Mouse (Mus musculus): ENCODE results near the gene Macrod2. TPM values are rescaled to one million over a fixed set of nuclear protein-coding genes. Genes with fewer than 3 reads are reported as not detected.

The Macrod2 gene
- total RNA-seq (2014; rRNA removed) (49.7 and 71.9 TPM in 2 replicates), polyA plus RNA-seq (2015; fragmentation: Nextera tagmentation; extraction: Ambion mirVana) (80.7 and 99.9 TPM in 2 replicates)

DNA sequence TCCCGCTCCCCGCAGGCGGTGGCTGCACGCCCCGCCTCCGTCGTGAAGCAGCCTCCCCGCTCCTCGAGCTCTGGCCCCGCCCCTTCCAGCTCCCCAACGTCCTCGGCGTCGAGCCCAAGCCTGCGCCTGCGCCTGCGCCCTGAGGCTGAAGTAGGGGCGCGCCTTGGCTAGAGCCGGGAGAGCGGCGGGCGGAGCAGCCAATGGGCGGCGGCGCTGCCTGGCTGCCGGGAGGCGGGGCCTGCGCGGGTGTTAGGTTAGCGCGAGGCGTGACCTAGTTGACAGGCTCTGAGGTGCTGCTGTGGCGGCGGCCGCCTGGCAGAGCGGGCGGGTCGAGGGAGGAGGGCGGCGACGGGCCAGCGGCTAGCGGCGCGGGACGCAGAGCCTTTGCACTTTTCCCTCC is at the start of gene Macrod2:
Gene Macrod2, plus strand, starts transcription at position 131 of the 400 bp plus-strand sequence.
- peak; percentile 99 for ATAC-seq
- H3K27me3 ChIP-seq (ENCODE audit: insufficient read depth, low read length) = no peaks in the 10 kb centered on the region
- H3K4me1 ChIP-seq (ENCODE audit: insufficient read depth) = no peaks in the 10 kb centered on the region
- peak within 1 kb of the TSS; percentile 66; the same call in 1 of the 2 replicates for H3K27ac ChIP-seq (ENCODE audit: low read depth, low read length)
- WGBS = 3% methylated on average over 47 of the region's 47 CpGs
- DNase-seq = peak; percentile 99
- 0 out of 2 replicates have a peak, but pooled peaks have one; percentile 26 for TF ChIP-seq CTCF (IDR thresholded peaks at IDR 0.05; ENCODE audit: low read depth)
- H3K9ac ChIP-seq = peak within 1 kb of the TSS; percentile 71
- peak within 1 kb of the TSS; percentile 85 for H3K4me3 ChIP-seq (ENCODE audit: low read depth, low read length)
- H3K36me3 ChIP-seq (ENCODE audit: insufficient read depth) = no peaks in the 10 kb centered on the region
- no peaks in the 10 kb centered on the region for H3K9me3 ChIP-seq (ENCODE audit: low read length)
- H3K4me2 ChIP-seq (ENCODE audit: low read depth) = peak within 1 kb of the TSS; percentile 89

DNA sequence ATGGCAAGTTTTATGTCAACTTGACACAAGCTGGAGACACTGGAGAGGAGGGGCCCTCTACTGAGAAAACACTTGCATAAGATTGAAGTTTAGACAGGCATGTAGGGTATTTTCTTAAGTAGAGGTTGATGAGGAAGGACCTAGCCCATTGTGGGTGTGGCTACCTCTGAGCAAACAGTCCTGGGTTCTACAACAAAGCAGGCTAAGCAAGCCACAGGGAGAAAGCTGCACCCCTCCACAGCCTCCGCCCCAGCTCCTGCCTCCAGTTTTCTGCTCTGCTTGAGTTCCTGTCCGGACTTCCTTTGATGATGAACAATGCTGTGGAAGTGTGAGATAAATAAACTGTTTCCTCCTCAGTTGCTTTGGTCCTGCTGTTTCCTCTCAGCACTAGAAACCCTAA is 35.2 kb upstream of the Macrod2 start:
- WGBS = 68% methylated on average over 2 of the region's 2 CpGs
- Histone ChIP-seq H3K36me3 (ENCODE audit: insufficient read depth) (no peaks in the 10 kb centered on the region), H3K9me3 (ENCODE audit: low read length) (no peaks in the 10 kb centered on the region), H3K4me2 (ENCODE audit: low read depth) (no peak overlapping the region), H3K4me1 (ENCODE audit: insufficient read depth) (no peaks in the 10 kb centered on the region), H3K27me3 (ENCODE audit: insufficient read depth, low read length) (no peaks in the 10 kb centered on the region), H3K9ac (no peak overlapping the region), H3K27ac (ENCODE audit: low read depth, low read length) (no peak overlapping the region), H3K4me3 (ENCODE audit: low read depth, low read length) (no peak overlapping the region)
- no peak for DNase-seq
- ATAC-seq = no peak
- no peak for TF ChIP-seq CTCF (IDR thresholded peaks at IDR 0.05; ENCODE audit: low read depth)

DNA sequence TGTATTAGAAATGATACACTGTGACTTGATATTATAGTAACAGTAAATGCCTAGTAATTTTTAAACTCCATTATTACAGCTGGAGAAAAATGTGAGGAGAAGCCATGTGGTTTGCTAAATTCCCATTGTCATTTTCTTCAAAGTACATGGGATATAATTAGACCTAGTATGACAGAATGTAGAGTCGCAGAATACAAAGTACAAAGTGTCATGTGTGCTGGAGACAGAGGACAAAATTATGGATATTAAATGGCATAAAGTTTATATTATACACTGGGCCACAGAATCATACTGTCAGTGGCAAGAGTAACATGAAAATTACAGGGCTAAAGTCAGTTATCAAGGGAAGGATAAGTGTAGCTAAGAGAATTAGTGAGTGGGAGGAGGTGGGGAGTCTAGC is 30.3 kb upstream of the Macrod2 start:
- Histone ChIP-seq H3K4me1 (ENCODE audit: insufficient read depth) (no peaks in the 10 kb centered on the region), H3K27me3 (ENCODE audit: insufficient read depth, low read length) (no peaks in the 10 kb centered on the region), H3K4me3 (ENCODE audit: low read depth, low read length) (no peak overlapping the region), H3K4me2 (ENCODE audit: low read depth) (no peak overlapping the region), H3K36me3 (ENCODE audit: insufficient read depth) (no peaks in the 10 kb centered on the region), H3K27ac (ENCODE audit: low read depth, low read length) (no peak overlapping the region), H3K9me3 (ENCODE audit: low read length) (no peaks in the 10 kb centered on the region), H3K9ac (no peak overlapping the region)
- WGBS = 65% methylated on average over 1 of the region's 1 CpGs
- no peak for TF ChIP-seq CTCF (IDR thresholded peaks at IDR 0.05; ENCODE audit: low read depth)
- ATAC-seq = peak; percentile 84
- peak; percentile 1 for DNase-seq

DNA sequence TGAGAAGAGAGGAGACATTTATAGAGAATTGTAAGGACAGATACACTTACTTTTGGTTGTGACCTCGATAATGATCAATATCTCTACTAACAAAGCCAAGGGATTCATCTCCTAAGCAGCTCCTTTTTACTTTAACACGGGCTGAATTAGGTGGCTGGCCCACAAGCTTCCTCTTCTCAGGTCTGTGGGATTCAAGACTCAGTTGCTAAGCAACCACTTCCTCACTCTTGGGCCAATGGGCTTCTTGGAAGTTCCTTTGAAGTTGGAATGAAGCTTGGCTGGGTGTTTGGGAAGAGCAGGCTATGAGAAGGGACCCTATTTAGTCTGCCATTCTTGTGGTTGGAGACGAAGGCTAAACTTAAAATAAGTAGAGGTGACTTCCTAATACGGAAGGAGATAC is 5.6 kb upstream of the Macrod2 start, which contains the start of gene Sel1l2:
Gene Sel1l2, minus strand, starts transcription at position 182 of the 400 bp plus-strand sequence.
- 34% methylated on average over 4 of the region's 4 CpGs for WGBS
- DNase-seq = no peak
- Histone ChIP-seq H3K9me3 (ENCODE audit: low read length) (no peaks in the 10 kb centered on the region), H3K27me3 (ENCODE audit: insufficient read depth, low read length) (no peaks in the 10 kb centered on the region), H3K4me1 (ENCODE audit: insufficient read depth) (no peaks in the 10 kb centered on the region), H3K36me3 (ENCODE audit: insufficient read depth) (no peaks in the 10 kb centered on the region), H3K4me3 (ENCODE audit: low read depth, low read length) (no peak within 1 kb of the TSS), H3K4me2 (ENCODE audit: low read depth) (no peak within 1 kb of the TSS), H3K9ac (no peak within 1 kb of the TSS), H3K27ac (ENCODE audit: low read depth, low read length) (no peak within 1 kb of the TSS)
- no peak for ATAC-seq
- TF ChIP-seq CTCF (IDR thresholded peaks at IDR 0.05; ENCODE audit: low read depth) = no peak

DNA sequence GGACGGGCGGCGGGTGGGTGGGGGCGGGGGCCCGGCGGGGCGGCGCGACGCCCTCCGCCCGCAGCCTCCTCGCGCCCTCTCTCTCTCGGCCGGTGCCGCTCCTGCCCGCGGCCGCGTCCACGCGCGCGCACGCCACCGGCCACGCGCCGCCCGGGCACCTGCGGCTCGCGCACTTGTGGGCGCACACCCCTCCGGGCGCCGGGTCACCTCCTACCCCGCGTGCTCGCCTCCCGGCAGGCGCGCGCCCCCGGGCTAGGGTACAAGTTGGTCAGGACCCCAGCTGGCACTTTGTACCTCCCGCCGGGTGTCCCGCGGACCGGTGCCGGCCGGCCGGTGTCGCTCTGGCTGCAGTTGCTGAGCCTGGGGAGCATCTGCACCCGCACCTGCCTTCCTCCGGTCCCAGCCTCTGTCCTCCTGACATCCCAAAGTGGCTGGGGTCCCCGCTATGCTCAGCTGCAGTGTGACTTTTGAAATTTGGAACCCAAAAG is 679 bp downstream of the Macrod2 start:
- H3K4me2 ChIP-seq (ENCODE audit: low read depth) = peak overlapping the region; percentile 89
- DNase-seq = peak; percentile 50
- no peak for TF ChIP-seq CTCF (IDR thresholded peaks at IDR 0.05; ENCODE audit: low read depth)
- no peaks in the 10 kb centered on the region for H3K36me3 ChIP-seq (ENCODE audit: insufficient read depth)
- H3K27ac ChIP-seq (ENCODE audit: low read depth, low read length) = peak overlapping the region; percentile 66; the same call in 1 of the 2 replicates
- no peaks in the 10 kb centered on the region for H3K27me3 ChIP-seq (ENCODE audit: insufficient read depth, low read length)
- ATAC-seq = peak; percentile 69
- peak overlapping the region; percentile 85 for H3K4me3 ChIP-seq (ENCODE audit: low read depth, low read length)
- under 1% methylated on average over 47 of the region's 58 CpGs for WGBS
- no peaks in the 10 kb centered on the region for H3K4me1 ChIP-seq (ENCODE audit: insufficient read depth)
- H3K9me3 ChIP-seq (ENCODE audit: low read length) = no peaks in the 10 kb centered on the region
- peak overlapping the region; percentile 71 for H3K9ac ChIP-seq

DNA sequence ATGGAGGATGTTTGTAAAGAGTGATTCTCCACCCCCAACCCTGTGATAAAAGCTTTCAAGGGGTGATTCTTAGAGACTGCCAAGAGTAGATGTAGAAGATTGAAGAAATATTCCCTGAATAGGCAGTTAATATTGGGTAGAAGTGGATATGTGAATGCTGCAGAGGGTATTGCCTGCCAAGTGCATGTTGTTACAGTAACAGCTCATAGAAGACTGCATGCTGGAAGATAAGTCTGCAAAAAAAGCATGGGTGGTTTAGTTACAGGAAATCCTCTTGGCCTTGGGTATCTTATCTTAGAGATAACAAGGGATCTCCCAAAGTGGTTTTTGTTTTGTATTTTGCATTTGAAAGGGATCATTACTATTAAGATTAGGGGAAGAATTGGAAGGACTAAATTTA is 30.7 kb downstream of the Macrod2 start:
- H3K27me3 ChIP-seq (ENCODE audit: insufficient read depth, low read length) = no peaks in the 10 kb centered on the region
- H3K27ac ChIP-seq (ENCODE audit: low read depth, low read length) = no peak overlapping the region
- no peak for TF ChIP-seq CTCF (IDR thresholded peaks at IDR 0.05; ENCODE audit: low read depth)
- DNase-seq (no peak), ATAC-seq (no peak)
- no peaks in the 10 kb centered on the region for H3K4me1 ChIP-seq (ENCODE audit: insufficient read depth)
- H3K4me3 ChIP-seq (ENCODE audit: low read depth, low read length) = no peak overlapping the region
- H3K36me3 ChIP-seq (ENCODE audit: insufficient read depth) = no peaks in the 10 kb centered on the region; the same call in 1 of the 2 replicates
- no peak overlapping the region for H3K4me2 ChIP-seq (ENCODE audit: low read depth)
- H3K9ac ChIP-seq = no peak overlapping the region
- no peaks in the 10 kb centered on the region for H3K9me3 ChIP-seq (ENCODE audit: low read length)

DNA sequence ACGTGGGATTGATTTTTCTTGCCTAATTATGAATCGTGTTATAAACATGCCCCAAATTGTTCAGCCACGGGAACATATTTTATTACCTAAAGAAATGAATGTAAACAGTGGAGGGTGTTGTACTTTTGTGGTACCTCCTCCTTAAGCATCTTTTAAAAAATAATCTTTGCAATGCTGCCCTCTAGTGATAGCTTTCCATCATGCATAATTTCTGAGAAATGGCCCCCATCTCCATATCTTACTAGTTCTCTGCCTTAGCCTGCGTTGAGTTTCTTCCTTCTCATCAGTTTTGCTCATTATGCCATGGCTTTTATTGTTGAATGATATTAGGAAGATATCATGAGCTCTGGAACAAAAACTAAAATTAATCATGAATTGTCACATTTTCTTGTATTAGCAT is 32.2 kb downstream of the Macrod2 start:
- Histone ChIP-seq H3K9ac (no peak overlapping the region), H3K36me3 (ENCODE audit: insufficient read depth) (no peaks in the 10 kb centered on the region), H3K4me1 (ENCODE audit: insufficient read depth) (no peaks in the 10 kb centered on the region), H3K27me3 (ENCODE audit: insufficient read depth, low read length) (no peaks in the 10 kb centered on the region), H3K9me3 (ENCODE audit: low read length) (no peaks in the 10 kb centered on the region), H3K27ac (ENCODE audit: low read depth, low read length) (no peak overlapping the region), H3K4me2 (ENCODE audit: low read depth) (no peak overlapping the region), H3K4me3 (ENCODE audit: low read depth, low read length) (no peak overlapping the region)
- DNase-seq (peak; percentile 78), ATAC-seq (peak; percentile 55)
- 13% methylated on average over 4 of the region's 4 CpGs for WGBS
- TF ChIP-seq CTCF (IDR thresholded peaks at IDR 0.05; ENCODE audit: low read depth) = peak; percentile 76

Measured in forebrain, postnatal 0 days (tissue).